Mouse (Mus musculus) kidney, adult 11 months (tissue): ENCODE results near the gene Syt2.

Source experiments
- DNase-seq: peaks from one replicate; pipeline ENCODE4 v3.0.0; 2022

The Syt2 gene

GRCm38 (mm10) chr1:134774728-134775287 lies 128.3 kb downstream of the Syt2 start:
- peak; percentile 70 for DNase-seq

- no peak for DNase-seq
Observed at GRCm38 (mm10) chr1:134775631-134776030, 129.2 kb downstream of the Syt2 start.

- no peak for DNase-seq
Observed at GRCm38 (mm10) chr1:134777201-134777885, 130.9 kb downstream of the Syt2 start.

GRCm38 (mm10) chr1:134777936-134778548 lies 131.6 kb downstream of the Syt2 start:
- DNase-seq: no peak

- DNase-seq: no peak
Observed at GRCm38 (mm10) chr1:134782797-134783196, 136.3 kb downstream of the Syt2 start.

GRCm38 (mm10) chr1:134783958-134784357 lies 137.5 kb downstream of the Syt2 start:
- DNase-seq: no peak

GRCm38 (mm10) chr1:134784481-134784880 lies 138.0 kb downstream of the Syt2 start:
- DNase-seq: no peak

- DNase-seq: no peak
Observed at GRCm38 (mm10) chr1:134784911-134785310, 138.4 kb downstream of the Syt2 start.

- no peak for DNase-seq
Observed at GRCm38 (mm10) chr1:134788096-134788495, 141.6 kb downstream of the Syt2 start.

- no peak for DNase-seq
Observed at GRCm38 (mm10) chr1:134790716-134791439, 144.4 kb downstream of the Syt2 start.

GRCm38 (mm10) chr1:134791456-134791855 lies 145.0 kb downstream of the Syt2 start:
- DNase-seq: no peak

- DNase-seq: no peak
Observed at GRCm38 (mm10) chr1:134796076-134796475, 149.6 kb downstream of the Syt2 start.

GRCm38 (mm10) chr1:134796536-134796935 lies 150.1 kb downstream of the Syt2 start:
- no peak for DNase-seq

GRCm38 (mm10) chr1:134801758-134802157 lies 155.3 kb downstream of the Syt2 start:
- DNase-seq: no peak

- peak; percentile 58 for DNase-seq
Observed at GRCm38 (mm10) chr1:134803286-134804117, 157.0 kb downstream of the Syt2 start.

GRCm38 (mm10) chr1:134804373-134804772 lies 157.9 kb downstream of the Syt2 start:
- no peak for DNase-seq

GRCm38 (mm10) chr1:134805471-134805870 lies 159.0 kb downstream of the Syt2 start:
- no peak for DNase-seq
